Mouse (Mus musculus): ENCODE measurements around the gene Zfhx2.
"Not testable (repeated sequence)": the region's sequence is repeated elsewhere in the genome, so short reads cannot be mapped to it uniquely, and the experiment has no call there.

The Zfhx2 gene

DNA sequence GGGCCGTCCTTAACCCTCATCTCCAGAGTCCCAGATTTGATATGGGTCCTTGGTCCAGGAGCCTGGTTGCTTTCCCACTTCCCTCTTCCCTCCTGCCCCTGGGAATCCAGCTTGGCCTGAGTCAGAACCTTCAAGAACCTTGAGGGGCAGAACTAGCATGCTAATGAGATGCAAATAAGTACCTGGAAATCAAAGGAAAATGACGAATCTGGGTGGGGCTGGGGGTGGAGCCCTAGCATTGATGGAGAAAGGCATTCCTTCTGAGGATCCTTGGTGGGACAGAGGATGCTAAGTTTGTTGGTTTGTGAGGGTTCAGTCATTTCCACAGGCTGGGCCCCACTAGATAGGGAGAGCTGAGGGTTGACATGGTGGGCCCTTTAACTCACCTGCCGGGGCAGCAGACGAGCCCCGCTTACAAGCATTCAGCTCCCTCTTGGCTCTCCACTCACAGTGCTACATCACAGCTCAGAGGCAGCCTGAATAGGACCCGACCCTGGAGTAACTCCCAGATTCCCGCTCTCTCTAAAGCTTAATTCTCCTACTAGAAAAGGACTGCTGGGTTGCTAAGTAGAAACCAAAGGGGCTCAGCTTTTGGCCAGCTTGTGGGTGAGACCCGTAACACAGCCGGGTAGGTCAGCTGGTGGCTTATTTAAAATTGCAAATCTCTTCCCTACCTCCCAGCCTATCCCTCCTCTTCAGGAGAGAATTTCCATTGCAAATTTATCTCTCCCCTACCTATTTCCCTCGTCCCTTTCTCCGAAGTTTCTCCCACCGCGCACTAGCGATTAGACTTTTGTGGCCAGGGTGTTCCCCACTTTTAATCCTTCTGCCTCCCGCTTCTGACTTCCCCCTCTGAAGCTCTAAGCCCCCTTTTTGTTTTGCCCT is 14.4 kb downstream of the Zfhx2 start:
- no peak for DNase-seq

DNA sequence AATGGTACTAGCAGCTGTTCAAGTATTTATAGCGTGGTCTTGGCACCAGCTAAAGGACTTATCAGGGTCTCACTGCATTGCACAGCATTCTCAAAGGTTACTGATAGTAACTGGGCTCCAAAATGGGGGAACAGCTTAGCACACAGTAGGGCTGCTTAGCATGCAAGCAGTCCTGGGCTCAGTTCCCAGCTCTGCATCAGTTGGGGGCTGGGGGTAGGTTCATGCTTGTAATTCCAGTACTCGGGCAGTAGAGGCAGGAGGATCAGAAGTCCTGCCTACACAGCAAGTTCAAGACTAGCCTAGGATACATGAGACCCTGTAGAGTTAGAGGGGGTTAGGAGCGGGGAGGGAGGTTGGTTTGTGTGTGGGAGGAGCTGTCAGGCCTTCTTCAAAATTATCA is 15.2 kb downstream of the Zfhx2 start:
- no peak for DNase-seq

DNA sequence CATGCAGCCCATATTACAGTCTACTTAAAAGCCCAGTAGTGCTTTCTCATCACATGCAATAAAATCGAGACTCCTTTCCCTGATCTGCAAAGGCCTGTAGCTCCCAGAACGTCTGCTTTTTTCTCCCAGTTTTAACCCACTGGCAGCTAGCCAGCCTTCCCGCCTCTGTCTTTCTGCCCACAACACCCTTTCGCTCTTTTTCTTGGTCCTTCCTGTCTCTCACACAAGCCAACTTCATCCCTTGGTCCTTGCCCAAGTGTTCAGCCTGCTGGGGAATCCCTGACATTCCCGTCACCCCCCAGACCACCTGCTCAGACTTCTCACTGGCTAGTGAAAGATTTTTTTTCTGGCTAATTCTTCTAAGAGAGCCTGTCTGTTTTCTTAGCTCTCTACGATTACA is 15.9 kb downstream of the Zfhx2 start:
- no peak for DNase-seq

DNA sequence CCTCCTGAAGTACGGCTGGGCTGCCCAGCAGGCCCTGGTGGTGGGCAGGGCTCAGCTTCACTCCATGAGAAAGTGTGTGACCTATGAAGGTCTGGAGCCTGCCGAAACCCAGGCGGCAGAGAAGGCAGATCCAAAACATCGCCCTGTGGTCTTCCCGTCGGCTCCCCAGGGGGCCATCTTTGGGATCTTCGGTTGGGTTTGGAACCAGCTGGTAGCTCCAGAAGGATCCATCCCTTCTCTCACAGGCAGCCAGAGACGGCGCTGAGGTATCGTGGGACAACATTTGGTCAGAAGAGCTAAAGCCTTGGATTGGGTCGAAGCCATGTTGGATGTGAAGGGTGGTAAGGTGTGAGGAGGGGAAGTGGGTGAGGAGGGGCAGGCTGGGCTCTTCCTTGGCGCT is 17.7 kb downstream of the Zfhx2 start:
- no peak for DNase-seq

DNA sequence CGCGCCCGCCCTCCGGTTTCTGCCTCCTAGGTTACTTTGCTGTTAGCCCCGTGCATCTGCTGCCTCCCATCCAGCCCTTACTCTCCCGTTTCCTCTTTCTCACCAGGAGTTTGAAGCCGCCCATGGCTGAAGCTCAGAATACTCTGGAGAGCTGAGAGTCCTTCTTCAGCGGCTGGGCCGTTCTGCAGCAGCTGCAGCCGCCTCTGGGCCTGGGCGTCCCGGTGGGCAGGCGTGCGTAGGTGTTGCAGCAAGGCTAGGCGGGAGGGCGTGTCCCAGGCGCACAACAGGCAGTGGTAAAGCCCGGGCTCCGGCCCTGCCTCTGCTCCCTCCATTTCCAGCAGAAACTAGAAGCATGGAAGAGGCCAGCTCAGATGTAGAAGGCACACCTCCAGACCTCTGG is 20.4 kb downstream of the Zfhx2 start:
- no peak for DNase-seq

DNA sequence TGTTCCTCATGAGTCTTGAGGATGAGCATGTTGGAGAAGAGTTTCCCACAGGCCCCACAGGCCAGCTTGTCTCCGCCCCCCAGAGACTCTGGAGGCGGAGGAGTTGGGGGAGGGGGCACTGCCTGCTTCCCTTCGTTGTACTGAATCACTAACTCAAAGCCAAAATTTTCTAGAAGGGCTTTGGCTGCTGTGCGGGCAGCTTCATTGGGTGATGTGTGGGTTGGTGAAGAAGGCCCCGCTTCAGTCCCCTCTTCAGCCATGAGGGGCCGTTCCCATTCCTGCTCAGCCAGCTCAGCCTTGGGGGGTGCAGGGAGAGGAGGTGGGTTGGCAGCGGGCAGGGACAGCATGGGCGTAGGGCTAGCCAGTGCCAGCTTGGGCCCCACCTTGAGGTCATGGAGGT is 26.1 kb downstream of the Zfhx2 start:
- no peak for DNase-seq

DNA sequence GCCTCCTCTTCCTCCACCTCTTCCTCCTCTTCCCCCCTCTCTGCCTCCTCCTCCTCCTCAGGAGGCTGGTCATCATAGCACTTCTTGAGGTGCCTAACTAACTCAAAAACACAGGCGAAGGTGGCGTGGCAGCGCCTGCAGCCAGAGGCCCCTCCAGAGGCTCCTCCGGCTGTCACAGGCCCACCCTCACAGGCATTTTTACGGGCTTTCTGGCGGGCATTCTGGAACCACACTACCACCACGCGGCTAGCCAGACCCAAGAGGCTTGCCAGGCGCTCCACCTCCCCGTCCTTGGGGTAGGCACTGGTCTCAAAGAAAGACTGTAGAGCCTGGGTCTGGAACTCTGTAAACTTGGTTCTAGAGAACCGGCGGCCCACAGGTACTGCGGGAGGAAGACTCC is 26.7 kb downstream of the Zfhx2 start:
- DNase-seq: no peak

DNA sequence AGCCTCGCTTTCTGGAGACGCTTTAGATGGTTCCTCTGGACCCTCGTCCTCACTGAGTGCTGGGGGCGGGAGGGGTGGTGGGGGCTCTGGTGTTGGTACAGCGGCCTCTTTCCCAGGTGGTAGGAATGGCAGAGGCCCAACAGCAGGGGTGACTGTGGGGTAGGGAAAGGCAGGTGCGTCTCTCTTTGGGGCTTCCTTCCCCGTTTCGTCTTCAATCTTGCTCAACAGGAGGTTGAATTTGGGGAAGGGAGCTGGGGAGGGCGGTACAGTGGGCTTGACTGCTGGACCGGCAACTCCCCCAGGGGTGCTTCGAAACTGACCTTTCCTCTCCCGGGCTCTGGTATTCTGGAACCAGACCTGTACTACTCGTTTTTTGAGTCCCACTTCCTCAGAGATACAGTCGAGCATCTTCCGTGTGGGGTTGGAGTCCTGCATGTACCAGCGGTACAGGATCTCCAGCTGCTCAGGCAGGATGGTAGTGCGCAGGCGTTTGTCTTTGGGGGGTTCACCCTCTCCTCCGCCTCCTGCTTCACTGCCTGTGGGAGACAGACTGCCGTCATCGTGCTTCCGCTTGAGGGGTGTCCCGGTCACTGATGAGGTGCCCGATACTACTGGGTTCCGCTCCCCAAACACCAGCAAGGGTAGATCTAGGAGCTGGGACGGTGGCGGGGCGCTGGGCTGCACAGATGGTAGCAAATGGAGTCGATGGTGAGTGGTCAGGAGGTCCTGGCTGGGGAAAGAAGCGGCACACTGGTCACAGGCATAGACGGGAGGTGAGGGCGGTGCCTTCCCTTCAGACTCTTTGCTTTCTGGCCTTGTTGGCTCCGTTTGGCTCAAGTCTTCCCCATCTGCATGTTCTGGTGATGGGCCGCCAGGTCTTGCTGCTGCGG is 27.4 kb downstream of the Zfhx2 start:
- no peak for DNase-seq

DNA sequence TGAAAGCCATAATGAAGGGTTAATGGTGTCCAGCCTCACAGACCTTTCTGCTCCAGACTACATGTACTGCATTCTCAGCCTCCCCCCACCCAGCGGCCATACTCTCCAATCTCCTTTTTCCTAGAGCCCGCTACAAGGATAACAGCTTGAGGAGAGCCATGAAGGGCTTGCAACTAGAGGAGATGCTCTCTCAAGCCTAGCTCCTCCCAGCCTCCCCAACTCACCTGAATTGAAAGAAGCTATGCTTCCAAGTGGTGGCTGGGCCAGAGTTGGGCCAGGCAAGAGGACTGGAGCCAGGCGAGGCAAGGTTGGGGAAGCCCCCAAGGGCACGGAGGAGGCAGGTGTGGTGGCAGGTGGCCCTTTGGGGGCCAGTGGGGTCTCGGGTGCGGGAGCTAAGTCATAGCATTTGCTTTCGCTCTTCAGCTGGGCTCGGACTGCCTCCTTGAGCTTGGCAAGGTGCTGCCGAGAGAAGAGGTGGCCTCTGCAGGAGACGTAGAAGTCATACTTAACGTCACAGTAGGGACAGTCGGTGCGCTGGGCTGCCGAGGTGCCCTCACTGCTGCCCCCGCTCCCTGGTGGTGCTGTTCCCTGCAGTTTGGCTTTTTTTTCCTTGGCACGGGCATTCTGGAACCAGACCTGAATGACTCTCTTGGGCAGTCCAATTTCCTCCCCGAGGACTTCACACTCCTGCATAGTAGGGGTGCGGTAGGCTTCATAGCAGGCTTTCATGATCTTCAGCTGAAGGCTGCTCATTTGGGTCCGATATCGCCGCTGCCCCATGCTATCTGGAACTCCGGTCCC is 28.3 kb downstream of the Zfhx2 start:
- no peak for DNase-seq

DNA sequence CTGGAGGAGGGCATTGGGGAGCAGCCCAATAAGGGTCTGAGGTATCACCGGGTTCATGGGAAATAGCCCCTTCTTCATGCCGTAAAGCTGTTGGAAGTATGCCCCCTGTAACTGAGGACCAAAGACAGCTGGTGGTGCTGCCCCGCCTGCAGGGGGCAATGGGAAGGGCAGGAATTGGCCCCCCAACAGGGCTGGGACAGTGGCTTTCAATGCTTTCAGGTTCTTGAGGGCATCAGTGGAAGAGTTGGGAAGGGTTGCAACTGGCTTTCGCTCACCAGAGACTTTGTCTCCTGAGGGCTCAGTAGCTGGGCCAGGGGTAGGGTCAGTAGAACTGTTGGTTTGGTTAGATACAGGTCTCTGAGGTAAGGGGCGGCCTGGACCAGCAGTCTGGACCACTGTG is 29.0 kb downstream of the Zfhx2 start:
- no peak for DNase-seq

DNA sequence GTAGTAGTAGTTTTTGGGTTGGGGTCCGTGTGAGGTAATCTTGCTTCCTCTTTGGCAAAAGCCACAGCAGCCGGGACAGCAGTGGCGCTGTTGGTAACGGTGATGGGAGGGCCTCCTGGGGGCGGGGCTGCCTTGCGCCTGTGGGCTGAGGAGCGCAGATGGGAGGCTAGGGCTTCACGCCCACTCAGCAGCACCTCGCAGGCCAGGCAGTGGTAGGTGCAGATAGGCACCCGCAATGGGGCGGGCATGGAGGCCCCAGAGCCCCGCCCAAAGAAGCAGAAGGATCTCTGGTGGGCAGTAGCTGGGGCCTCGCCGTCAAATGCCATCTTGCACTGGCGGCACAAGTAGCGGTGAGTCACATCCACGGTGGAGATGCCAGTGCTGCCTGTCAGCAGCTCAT is 29.5 kb downstream of the Zfhx2 start:
- no peak for DNase-seq

DNA sequence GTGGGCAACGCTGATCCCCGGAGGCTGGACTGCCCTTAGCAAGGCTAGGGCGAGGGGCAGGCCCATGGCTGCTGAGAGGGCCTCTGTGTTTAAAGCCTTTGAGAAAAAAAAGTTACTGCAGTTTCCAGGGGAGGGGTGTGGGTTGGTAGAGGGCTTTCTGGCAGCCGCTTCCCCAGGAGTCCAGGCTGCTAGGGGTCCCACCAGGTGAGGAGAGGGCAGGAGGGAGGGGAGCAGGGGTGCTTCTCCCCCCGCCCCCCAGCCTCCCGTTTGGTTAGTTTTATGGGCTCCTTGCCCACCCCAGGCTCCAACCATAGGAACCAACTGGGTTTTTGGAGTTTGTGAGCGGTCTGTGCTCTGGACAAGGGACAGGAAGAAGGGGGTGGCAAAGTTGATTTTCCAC is 30.3 kb downstream of the Zfhx2 start:
- no peak for DNase-seq

DNA sequence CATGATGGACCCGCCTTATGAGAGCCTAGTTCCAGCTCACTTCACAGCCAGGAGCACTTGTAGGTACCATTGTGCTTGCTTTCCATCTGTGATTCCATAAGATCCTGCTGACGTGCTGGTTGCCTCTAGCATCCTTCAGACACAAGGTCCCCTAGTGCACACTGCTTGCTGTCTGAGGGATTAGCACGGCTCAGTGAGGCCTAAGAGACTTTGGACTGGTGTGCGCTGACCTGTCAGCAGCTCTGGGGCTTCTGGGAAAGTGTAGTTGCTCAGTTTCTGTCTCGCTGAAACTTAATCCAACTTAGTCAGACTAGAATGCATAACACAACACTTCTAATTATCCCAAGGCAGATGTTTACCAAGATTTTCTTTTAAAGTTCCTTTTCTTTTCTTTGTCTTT is 32.2 kb downstream of the Zfhx2 start:
- no peak for DNase-seq

DNA sequence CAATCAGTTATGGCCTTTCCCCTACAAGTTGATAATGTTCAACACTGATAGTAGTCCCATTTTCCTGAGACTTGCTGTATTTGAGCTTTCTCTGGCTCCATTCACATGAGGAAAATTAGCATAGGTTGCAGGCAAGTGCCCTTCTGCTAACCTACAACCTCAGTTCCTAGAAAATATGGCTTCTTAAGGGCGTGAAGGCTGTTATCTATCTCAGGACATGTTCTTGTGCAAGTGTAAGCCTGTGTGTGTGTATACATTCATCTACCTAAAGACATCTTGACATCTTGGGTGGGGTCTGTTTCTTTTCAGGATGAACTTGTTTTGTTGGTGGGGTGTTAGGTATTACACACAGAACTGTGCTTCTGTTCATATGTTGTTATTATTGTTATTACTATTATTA is 33.1 kb downstream of the Zfhx2 start:
- no peak for DNase-seq

DNA sequence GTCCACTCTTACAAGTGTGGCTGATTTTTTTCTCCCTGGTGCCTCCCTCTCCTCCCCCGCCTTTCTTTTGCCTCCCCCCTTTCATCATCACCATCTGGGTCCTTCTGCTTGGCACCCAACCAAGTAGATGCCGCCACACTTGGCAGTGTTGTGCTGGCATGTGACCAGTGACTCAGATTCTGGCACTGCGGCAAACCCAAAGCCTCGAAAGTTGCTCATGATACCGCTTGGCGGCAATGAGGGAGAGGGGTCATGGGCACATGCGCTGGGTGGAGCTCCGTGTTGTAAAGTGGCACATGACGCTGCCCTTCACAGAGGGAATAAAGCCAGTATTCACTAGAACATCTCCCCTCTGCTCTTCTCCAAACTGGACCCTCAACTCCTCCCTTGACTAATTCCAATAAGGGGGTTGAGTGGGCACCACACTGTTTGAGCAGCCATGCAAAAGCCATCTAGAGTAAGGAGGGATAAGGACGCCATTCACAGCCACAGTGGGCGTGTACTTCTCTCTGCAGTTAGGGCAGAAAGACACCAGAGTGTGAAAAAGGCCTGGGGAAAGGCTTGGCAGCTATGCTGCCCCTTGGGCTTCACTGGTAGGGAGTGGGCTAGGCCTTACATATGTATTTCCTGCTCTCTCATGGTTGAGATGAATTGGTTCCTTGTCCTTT is 36.8 kb downstream of the Zfhx2 start:
- no peak for DNase-seq

DNA sequence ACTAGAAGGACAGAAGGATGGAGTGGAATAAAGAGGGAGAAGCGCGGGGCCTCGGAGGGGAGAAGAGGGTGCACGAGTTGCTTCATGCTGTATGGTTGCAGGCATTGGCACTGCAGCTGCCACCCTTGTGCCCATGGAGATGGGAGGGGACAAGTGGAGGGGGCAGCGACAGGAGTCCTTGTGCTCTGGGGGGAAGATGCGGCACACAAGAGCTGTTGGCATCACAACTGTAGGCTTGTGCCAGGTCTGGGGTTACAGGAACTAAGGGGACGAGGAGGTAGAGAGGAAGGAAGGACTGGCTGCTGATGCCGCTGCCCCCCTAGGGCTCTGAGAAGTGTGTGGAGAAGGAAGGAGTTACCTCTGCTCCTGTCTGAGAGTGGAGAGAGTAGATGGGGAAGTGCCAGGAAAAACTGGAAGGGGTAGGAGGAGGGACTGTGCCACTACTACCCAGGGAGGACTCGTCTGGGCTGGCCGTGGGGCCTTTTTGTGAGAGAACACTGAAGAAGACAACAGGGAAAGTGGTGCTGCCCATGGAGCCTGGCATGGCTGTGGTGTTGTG is 37.9 kb downstream of the Zfhx2 start:
- no peak for DNase-seq

DNA sequence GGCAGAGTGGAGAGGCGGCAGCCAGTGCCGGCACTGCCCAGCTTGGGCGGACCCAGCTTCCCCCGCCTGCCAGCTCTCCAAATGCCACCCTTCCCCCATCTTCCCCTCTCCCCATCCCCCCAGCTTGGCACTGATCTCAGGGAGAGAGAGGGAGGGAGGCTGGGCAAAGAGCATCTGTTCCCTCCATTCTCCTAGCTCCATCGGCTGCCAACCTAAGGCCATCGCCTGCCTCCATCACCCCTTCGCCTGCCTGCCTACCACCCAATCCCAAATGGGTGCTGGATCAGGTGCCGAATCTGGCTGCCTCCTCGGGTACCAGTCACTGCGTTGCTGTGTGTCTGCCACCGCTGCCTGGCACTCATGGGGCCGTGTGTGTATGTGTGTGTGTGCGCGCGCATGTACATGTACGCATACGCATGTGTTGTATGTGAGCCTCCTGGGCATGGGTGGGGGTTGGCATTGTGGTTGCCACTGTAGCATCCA is 38.4 kb downstream of the Zfhx2 start:
- DNase-seq: no peak

DNA sequence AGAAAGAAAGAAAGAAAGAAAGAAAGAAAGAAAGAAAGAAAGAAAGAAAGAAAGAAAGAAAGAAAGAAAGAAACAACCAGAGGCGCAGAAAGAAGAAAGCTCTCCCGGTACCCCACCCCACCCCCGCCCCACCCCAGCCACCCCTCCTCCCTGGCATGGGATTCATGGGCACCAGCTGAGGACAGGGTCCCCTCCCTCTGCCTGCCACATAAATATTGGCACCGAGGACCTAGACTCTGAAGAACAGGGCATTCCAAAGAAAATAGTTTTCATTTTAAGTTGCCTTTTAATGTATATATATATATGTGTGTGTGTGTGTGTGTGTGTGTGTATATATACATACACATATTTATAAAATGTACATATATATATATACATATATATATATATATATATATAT is 39.1 kb downstream of the Zfhx2 start:
- DNase-seq: no peak

DNA sequence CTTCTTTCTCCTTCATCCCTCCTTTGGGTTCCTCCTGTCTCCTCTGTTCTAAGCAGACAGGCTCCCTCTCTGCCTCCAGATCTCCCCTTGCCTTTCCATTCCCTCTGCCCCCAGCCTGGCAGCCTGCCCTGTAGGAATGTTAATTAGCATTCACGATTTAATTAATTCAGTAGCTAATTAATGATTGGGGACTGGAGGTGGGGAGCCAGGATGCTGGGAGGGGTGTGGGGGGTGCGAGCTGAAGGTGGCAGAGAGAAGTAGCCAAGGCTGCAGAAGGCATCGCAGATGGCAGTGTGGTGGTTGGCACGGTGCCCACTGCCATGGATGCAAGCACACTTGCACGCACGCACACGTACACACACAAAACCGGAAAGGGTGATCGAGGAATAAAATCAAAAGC is 39.6 kb downstream of the Zfhx2 start:
- DNase-seq: no peak

DNA sequence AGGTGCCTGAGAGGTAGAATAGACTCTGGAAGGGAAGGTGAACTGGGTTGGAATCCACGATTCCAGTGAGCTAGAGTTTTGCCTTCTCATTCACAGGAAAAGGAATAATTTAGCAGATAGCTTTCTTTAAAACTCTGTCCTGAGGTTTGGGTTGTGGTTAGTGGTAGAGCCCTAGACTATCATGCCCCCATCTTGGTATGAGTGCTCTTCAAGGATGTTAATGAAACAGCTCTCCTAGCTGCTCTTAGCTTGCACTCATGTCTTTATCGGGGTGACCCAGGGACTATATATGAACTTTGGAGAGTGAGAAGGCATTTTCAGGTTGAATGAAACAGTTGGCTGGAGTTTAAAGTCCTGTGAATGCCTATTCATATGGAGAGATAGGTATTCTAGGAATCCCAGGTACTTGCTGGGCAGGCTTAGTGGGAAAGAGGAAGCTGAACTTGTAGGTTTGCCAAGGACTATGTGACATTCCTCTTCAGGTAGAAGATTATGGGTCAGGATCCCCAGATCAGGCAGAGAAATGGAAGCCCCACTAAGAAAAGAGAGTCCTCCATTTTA is 44.1 kb downstream of the Zfhx2 start:
- no peak for DNase-seq

DNA sequence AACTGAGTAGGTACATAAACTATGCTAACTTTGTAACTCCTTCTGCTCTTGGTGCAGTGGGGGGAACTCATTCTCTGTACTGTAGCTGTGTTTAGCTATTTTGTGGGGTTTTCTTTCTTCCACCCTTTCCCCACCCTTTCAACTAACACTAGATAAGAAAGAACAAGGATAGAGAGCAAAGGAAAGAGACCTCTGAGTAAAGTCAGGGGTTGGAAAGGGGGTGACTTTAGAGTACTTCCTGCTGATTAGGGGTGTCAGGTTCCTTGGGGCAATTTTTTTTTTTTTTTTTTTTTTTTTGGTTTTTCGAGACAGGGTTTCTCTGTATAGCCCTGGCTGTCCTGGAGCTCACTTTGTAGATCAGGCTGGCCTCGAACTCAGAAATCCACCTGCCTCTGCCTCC is 48.4 kb downstream of the Zfhx2 start:
- not testable (repeated sequence) for DNase-seq

DNA sequence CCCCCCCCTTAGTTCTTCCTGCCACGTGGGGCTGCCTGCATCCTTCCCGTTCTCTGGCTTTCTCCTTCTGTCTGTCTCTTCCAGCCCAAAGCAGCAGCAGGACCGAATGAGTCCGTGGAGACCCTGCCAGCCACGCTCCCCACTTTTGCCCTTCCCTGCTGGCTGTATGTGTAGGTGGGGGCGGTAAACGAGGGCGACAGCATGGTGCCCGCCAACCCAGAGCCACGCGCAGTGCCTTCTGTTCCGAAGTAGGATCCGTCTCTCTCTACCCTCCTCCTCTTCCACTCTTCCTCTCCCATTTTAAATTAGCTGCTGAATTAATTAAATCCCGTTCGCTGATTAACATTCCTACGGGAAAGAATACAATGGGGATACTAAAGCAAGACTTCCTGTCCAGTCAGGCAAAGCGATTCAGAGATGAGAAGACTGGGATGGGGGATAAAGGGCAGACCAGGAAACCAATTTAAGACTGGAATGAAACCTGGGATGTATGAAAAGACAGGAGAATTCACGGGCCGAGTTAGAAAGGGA is 59.4 kb downstream of the Zfhx2 start:
- DNase-seq: no peak
